Mouse (Mus musculus): Measurements from ENCODE around the gene Sept12. TPM values are rescaled to one million over a fixed set of nuclear protein-coding genes. Genes with fewer than 3 reads are reported as not detected.

Sept12 gene
- polyA plus RNA-seq (2014; fragmentation: Illumina TruSeq; extraction: RNeasy Lipid Tissue Mini Kit (QIAGEN cat#74804); ENCODE audit: low read depth, low replicate concordance), result not detected

DNA sequence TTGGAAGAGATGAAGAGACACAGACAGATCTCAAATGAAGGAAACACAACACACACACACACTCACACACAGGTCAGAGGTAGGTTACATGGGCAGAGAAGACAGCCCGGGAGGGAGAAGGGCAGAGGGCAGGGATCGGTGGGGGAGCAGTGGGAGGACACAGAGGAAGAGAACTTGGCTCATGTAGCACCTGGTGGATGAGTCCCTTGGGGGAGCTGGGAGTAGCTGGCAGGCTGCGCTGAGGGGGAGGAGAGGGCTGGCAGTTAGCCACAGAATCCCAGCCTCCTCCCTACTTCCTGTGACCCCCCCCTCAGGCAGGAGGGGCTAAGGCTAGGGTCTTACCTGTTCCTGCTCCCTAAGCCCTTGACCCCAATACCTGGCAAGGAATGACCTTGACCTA is at the start of gene Sept12:
Gene Sept12 (minus strand): TSS at position 300 of the 400 bp plus-strand sequence.

DNA sequence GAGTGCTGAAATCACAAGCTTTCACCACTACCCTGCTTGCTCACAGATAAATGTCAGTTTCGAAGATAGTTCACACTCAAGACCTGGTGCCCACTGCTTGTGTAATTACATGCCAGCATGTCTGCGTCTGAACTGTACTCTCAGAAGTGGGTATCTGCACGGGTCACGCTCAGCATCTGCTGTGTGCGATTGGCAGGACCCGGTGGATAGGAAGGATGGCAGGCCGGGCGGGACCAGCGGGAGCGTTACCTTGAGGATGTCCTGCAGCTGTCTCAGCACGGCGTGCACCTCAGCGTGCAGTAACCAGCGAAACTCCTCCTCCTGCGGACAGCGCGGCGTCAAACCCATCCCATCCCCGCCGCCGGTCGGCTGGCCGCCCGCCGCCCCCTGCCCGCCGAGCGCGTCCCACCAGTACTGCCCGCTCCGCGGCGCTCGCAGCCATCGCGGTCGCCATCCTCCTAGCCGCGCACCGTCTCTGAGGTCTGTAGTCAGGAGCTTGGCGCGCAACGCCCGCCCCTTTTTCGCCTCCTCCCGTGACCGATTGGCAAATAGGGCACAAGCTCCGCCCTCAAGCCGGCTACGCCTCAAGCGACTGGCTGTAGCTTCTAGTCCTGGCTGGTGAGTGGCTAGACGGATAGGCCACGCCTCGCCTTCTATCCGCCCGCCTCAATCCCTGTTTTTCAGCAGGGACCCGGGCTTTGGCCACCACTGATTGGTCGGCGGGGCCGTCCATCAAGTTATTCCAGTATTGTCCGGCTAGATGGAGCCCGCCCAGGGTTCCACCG is 15.6 kb upstream of the Sept12 start, which contains the start of gene Rogdi:
Gene Rogdi (minus strand): TSS at position 500 of the 785 bp plus-strand sequence.

DNA sequence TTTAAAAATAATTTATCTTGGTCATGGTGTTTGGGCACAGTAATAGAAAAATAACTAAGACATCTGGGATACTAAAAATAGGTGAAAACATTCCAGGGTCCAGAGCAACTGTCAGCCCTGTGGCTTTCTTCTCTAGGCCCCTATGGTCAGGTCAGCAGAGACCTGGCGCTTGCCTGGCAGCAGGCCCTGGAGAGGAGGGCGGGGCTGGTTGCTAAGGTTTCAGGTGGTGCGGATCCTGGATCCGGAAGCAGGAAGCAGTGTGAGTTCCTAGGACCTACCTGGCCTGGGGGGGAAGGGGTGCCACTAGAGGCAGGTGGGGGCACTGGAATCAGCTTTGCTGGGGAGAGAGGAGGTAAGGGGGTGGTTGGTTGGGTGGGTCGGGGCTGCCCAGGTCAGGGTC is 9.4 kb upstream of the Sept12 start, which contains the start of gene Smim22:
Gene Smim22 (plus strand): TSS at position 222 of the 400 bp plus-strand sequence.

DNA sequence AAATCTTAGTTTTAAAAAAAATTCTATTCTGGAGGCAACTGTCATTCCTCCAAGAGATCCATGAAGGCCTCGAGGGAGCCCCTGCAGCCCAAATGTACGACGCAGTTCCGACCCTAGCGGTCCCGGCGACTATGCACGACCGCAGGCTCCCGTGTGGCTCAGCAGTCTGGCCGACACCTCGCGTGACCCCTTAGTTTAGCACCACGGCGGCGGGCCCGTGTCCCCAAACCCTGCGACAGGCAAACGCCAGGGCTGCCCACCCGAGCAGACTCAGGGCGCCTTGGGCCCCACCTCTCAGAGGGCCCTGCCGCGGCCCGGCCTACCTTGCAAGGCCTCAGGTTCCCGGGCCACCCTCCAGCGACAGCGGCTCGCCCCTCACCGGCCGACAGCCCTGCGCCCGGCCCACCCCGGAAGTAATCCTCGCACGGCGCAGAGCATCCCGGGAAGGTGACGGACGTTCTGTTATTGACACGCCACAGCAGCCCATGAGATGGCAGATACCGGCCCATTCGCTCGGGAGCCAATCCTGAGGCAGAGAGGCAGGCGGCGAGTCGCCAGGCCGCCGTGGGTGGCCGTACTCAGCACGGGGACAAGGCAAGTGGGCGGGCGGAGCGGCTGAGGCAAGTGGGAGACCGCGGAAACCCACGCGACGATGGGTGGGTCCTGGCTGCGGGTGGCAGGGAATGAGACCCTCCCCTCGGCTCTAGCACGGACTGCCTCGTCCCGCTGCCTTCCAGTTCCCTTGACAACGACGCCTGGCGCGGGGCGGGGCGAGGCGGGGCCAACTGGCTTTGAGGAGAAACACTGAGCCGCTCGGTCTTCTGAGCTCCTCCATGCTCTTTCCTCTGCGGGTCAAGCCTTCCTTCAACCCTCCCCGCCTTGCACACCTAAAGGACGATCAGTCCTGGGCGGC is 33.6 kb downstream of the Sept12 start, which contains the start of gene Anks3:
Gene Anks3 (minus strand): TSS at position 409 of the 913 bp plus-strand sequence.

DNA sequence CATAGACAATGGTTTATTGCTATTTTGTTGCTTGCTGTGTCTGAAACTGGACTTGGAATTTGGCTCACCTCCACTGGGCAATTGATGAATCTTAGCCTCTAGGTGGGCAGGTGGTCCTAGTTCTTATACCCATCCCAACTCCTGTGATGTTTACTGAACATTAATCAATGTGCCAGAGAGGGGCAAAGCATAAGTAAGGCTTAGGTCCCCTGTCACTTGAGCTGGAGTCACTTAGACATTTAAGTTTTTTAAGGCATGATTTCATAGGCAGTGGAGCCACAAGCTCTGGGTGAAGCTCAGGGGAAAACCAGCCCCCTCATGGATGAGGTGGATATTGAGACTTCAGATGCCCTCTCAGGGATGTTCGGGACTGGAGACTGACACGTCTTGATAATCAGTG is 59.2 kb downstream of the Sept12 start, which contains the start of gene Nudt16l1:
Gene Nudt16l1 (plus strand): TSS at position 301 of the 400 bp plus-strand sequence.

Other genes with a start within 250 kb of the Sept12 start
- 80.7 TPM for gene Cdip1, start 207.6 kb downstream of the Sept12 start, polyA plus RNA-seq (2014; fragmentation: Illumina TruSeq; extraction: RNeasy Lipid Tissue Mini Kit (QIAGEN cat#74804); ENCODE audit: low read depth, low replicate concordance)
- not detected for gene 4930562C15Rik, start 162.4 kb downstream of the Sept12 start, polyA plus RNA-seq (2014; fragmentation: Illumina TruSeq; extraction: RNeasy Lipid Tissue Mini Kit (QIAGEN cat#74804); ENCODE audit: low read depth, low replicate concordance)
- 0.93 TPM for gene Ubald1, start 117.5 kb downstream of the Sept12 start, polyA plus RNA-seq (2014; fragmentation: Illumina TruSeq; extraction: RNeasy Lipid Tissue Mini Kit (QIAGEN cat#74804); ENCODE audit: low read depth, low replicate concordance)
- 7.9 TPM for gene Mgrn1, start 111.6 kb downstream of the Sept12 start, polyA plus RNA-seq (2014; fragmentation: Illumina TruSeq; extraction: RNeasy Lipid Tissue Mini Kit (QIAGEN cat#74804); ENCODE audit: low read depth, low replicate concordance)
- gene Nudt16l1, start 59.1 kb downstream of the Sept12 start, polyA plus RNA-seq (2014; fragmentation: Illumina TruSeq; extraction: RNeasy Lipid Tissue Mini Kit (QIAGEN cat#74804); ENCODE audit: low read depth, low replicate concordance), result 10.6 TPM
- 5.7 TPM for gene Anks3, start 33.6 kb downstream of the Sept12 start, polyA plus RNA-seq (2014; fragmentation: Illumina TruSeq; extraction: RNeasy Lipid Tissue Mini Kit (QIAGEN cat#74804); ENCODE audit: low read depth, low replicate concordance)
- gene Smim22, start 9.4 kb upstream of the Sept12 start, polyA plus RNA-seq (2014; fragmentation: Illumina TruSeq; extraction: RNeasy Lipid Tissue Mini Kit (QIAGEN cat#74804); ENCODE audit: low read depth, low replicate concordance), result not detected
- 0.47 TPM for gene Rogdi, start 15.7 kb upstream of the Sept12 start, polyA plus RNA-seq (2014; fragmentation: Illumina TruSeq; extraction: RNeasy Lipid Tissue Mini Kit (QIAGEN cat#74804); ENCODE audit: low read depth, low replicate concordance)
- 91.3 TPM for gene Glyr1, start 52.0 kb upstream of the Sept12 start, polyA plus RNA-seq (2014; fragmentation: Illumina TruSeq; extraction: RNeasy Lipid Tissue Mini Kit (QIAGEN cat#74804); ENCODE audit: low read depth, low replicate concordance)
- 30.3 TPM for gene Ubn1, start 52.2 kb upstream of the Sept12 start, polyA plus RNA-seq (2014; fragmentation: Illumina TruSeq; extraction: RNeasy Lipid Tissue Mini Kit (QIAGEN cat#74804); ENCODE audit: low read depth, low replicate concordance)
- 0.58 TPM for gene Ppl, start 134.6 kb upstream of the Sept12 start, polyA plus RNA-seq (2014; fragmentation: Illumina TruSeq; extraction: RNeasy Lipid Tissue Mini Kit (QIAGEN cat#74804); ENCODE audit: low read depth, low replicate concordance)
- not detected for gene Sec14l5, start 149.3 kb upstream of the Sept12 start, polyA plus RNA-seq (2014; fragmentation: Illumina TruSeq; extraction: RNeasy Lipid Tissue Mini Kit (QIAGEN cat#74804); ENCODE audit: low read depth, low replicate concordance)
- not detected for gene Nagpa, start 206.2 kb upstream of the Sept12 start, polyA plus RNA-seq (2014; fragmentation: Illumina TruSeq; extraction: RNeasy Lipid Tissue Mini Kit (QIAGEN cat#74804); ENCODE audit: low read depth, low replicate concordance)
- gene AU021092, start 224.4 kb upstream of the Sept12 start, polyA plus RNA-seq (2014; fragmentation: Illumina TruSeq; extraction: RNeasy Lipid Tissue Mini Kit (QIAGEN cat#74804); ENCODE audit: low read depth, low replicate concordance), result 1.5 TPM
- gene Alg1, start 235.8 kb upstream of the Sept12 start, polyA plus RNA-seq (2014; fragmentation: Illumina TruSeq; extraction: RNeasy Lipid Tissue Mini Kit (QIAGEN cat#74804); ENCODE audit: low read depth, low replicate concordance), result 2.3 TPM